Mouse (Mus musculus) heart, embryonic 10.5 days (tissue): ENCODE data around the gene Zbtb22. TPM values are rescaled to one million over a fixed set of nuclear protein-coding genes. Genes with fewer than 3 reads are reported as not detected.

Experiments
- DNase-seq: peaks from one replicate; pipeline ENCODE4 v3.0.0-alpha.2; 2017; ENCODE audit warnings: low spot score
- H3K27ac ChIP-seq: fragments of 300-500 bp; sonication (generic); 2 replicates; pipeline ENCODE4 v1.5.1; 2016; ENCODE audit warnings: mild to moderate bottlenecking
- H3K27me3 ChIP-seq: fragments of 300-500 bp; sonication (generic); 2 replicates; pipeline ENCODE4 v1.6.1; 2016; ENCODE audit warnings: mild to moderate bottlenecking; ENCODE audit not compliant: poor library complexity, insufficient read depth, severe bottlenecking
- H3K36me3 ChIP-seq: fragments of 300-500 bp; sonication (generic); 2 replicates; pipeline ENCODE4 v1.6.1; 2016; ENCODE audit warnings: mild to moderate bottlenecking, moderate library complexity
- H3K4me1 ChIP-seq: fragments of 300-500 bp; sonication (generic); 2 replicates; pipeline ENCODE4 v1.6.1; 2016; ENCODE audit warnings: mild to moderate bottlenecking
- H3K4me3 ChIP-seq: fragments of 300-500 bp; sonication (generic); 2 replicates; pipeline ENCODE4 v1.5.1; 2016; ENCODE audit warnings: mild to moderate bottlenecking, moderate library complexity
- H3K9me3 ChIP-seq: fragments of 300-500 bp; sonication (generic); 2 replicates; pipeline ENCODE4 v1.6.1; 2016; ENCODE audit warnings: mild to moderate bottlenecking, moderate library complexity
- WGBS: fragments of 180-500 bp; shearing (Covaris S2); methylation state at CpG from one replicate; pipeline ENCODE4 v1.1.7; 2016; 5-methylcytosine and 5-hydroxymethylcytosine counted together
- polyA plus RNA-seq: library from polyadenylated mRNA; unstranded; fragments of >200 nt; fragmentation: Nextera tagmentation; extraction: Ambion mirVana; gene quantifications from 2 replicates; pipeline ENCODE4 v1.2.1, GENCODE M21; 2016

Gene Zbtb22
- polyA plus RNA-seq, 1 experiment from 2014 or later: 17.3 TPM

GRCm38 (mm10) chr17:33909869-33910250 is 5.8 kb upstream of the Zbtb22 start:
- DNase-seq: no peak
- Histone ChIP-seq H3K4me1 (peaks cover 33% of the 10 kb centered on the region), H3K9me3 (no peaks in the 10 kb centered on the region), H3K4me3 (peak overlapping the region; percentile 90), H3K27ac (peak overlapping the region; percentile 91), H3K27me3 (no peaks in the 10 kb centered on the region), H3K36me3 (peaks cover 44% of the 10 kb centered on the region)
- WGBS: under 1% methylated on average over 14 of the region's 14 CpGs

DNA sequence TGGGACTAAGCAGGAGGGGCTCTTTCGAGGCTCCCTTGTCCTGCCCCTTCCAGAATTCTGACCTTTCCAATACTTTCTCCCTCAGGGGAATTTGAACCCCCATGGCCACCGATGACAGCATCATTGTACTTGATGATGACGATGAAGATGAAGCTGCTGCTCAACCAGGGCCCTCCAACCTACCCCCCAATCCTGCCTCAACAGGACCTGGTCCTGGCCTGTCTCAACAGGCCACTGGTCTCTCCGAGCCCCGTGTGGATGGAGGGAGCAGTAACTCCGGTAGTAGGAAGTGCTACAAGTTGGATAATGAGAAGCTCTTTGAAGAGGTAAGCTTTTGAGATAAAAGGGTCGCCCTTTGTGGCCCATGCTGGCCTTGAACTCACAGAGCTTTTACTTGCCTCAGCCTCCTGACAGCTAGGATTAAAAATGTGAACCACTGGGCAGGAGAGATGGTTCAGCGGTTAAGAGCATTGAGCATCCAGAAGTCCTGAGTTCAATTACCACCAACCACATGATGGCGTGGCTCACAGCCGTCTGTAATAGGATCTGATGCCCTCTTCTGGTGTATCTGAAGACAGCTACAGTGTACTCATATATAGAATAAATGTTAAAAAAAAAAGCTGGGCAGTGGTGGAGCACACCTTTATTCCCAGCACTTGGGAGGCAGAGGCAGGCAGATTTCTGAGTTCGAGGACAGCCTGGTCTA is 5.2 kb upstream of the Zbtb22 start:
- no peaks in the 10 kb centered on the region for H3K27me3 ChIP-seq
- H3K36me3 ChIP-seq: peaks cover 49% of the 10 kb centered on the region
- peak overlapping the region; percentile 91 for H3K27ac ChIP-seq
- no peaks in the 10 kb centered on the region for H3K9me3 ChIP-seq
- peak; percentile 55 for DNase-seq
- H3K4me3 ChIP-seq: peak overlapping the region; percentile 90
- peaks cover 38% of the 10 kb centered on the region for H3K4me1 ChIP-seq
- WGBS: 53% methylated on average over 11 of the region's 11 CpGs

- peak; percentile 68 for DNase-seq
- H3K4me3 ChIP-seq: no peak overlapping the region
- no peaks in the 10 kb centered on the region for H3K9me3 ChIP-seq
- WGBS: 91% methylated on average over 31 of the region's 31 CpGs
- peaks cover 49% of the 10 kb centered on the region for H3K36me3 ChIP-seq
- no peaks in the 10 kb centered on the region for H3K27me3 ChIP-seq
- H3K4me1 ChIP-seq: peaks cover 38% of the 10 kb centered on the region
- no peak overlapping the region for H3K27ac ChIP-seq
These were observed 4.5 kb upstream of the Zbtb22 start for GRCm38 (mm10) chr17:33911052-33911812.

- DNase-seq: peak; percentile 70
- peaks cover 42% of the 10 kb centered on the region for H3K4me1 ChIP-seq
- WGBS: 90% methylated on average over 28 of the region's 28 CpGs
- H3K4me3 ChIP-seq: no peak overlapping the region
- peaks cover 49% of the 10 kb centered on the region for H3K36me3 ChIP-seq
- no peaks in the 10 kb centered on the region for H3K9me3 ChIP-seq
- no peak overlapping the region for H3K27ac ChIP-seq
- H3K27me3 ChIP-seq: no peaks in the 10 kb centered on the region
These were observed 3.8 kb upstream of the Zbtb22 start for GRCm38 (mm10) chr17:33911813-33912414.

DNA sequence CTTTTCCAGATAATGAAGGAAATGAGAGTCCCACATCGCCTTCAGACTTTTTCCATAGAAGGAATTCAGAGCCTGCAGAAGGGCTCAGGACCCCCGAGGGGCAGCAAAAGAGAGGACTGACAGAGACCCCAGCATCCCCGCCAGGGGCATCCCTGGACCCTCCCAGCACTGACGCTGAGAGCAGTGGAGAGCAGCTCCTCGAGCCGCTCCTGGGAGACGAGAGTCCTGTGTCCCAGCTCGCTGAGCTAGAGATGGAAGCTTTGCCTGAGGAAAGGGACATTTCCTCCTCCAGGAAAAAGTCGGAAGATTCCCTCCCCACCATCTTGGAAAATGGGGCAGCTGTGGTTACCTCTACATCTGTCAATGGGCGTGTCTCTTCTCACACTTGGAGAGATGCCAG is 2.4 kb upstream of the Zbtb22 start:
- no peak overlapping the region for H3K4me3 ChIP-seq
- WGBS: 91% methylated on average over 10 of the region's 10 CpGs
- H3K9me3 ChIP-seq: no peaks in the 10 kb centered on the region
- no peak overlapping the region for H3K27ac ChIP-seq
- H3K36me3 ChIP-seq: peaks cover 63% of the 10 kb centered on the region
- H3K27me3 ChIP-seq: no peaks in the 10 kb centered on the region
- peaks cover 50% of the 10 kb centered on the region for H3K4me1 ChIP-seq
- no peak for DNase-seq

DNA sequence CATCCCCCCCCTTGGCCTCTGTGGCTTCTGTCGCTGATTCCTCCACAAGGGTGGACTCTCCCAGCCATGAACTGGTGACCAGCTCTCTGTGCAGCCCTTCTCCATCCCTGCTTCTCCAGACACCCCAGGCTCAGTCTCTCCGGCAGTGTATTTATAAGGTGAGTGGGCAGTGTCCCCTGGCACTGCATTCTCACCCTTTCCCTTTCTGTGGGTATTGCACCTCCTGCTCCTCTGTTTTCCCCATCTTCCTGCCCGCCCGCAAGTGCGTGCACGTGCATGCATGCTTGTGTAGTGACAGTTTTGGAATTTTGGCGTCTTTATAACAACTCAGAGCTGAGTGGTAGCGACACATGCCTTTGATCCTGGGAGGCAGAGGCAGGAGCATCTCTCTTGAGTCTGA is 1.8 kb upstream of the Zbtb22 start:
- peaks cover 67% of the 10 kb centered on the region for H3K36me3 ChIP-seq
- H3K9me3 ChIP-seq: no peaks in the 10 kb centered on the region
- H3K27ac ChIP-seq: no peak overlapping the region
- H3K27me3 ChIP-seq: no peaks in the 10 kb centered on the region
- peaks cover 51% of the 10 kb centered on the region for H3K4me1 ChIP-seq
- no peak overlapping the region for H3K4me3 ChIP-seq
- DNase-seq: no peak
- 88% methylated on average over 8 of the region's 8 CpGs for WGBS

GRCm38 (mm10) chr17:33914969-33915391 is 724 bp upstream of the Zbtb22 start:
- no peaks in the 10 kb centered on the region for H3K27me3 ChIP-seq
- WGBS: 73% methylated on average over 13 of the region's 13 CpGs
- peaks cover 67% of the 10 kb centered on the region for H3K36me3 ChIP-seq
- peak overlapping the region; percentile 81 for H3K4me3 ChIP-seq
- no peaks in the 10 kb centered on the region for H3K9me3 ChIP-seq
- peaks cover 59% of the 10 kb centered on the region for H3K4me1 ChIP-seq
- H3K27ac ChIP-seq: peak overlapping the region; percentile 97; the same call in 1 of the 2 replicates
- DNase-seq: no peak

DNA sequence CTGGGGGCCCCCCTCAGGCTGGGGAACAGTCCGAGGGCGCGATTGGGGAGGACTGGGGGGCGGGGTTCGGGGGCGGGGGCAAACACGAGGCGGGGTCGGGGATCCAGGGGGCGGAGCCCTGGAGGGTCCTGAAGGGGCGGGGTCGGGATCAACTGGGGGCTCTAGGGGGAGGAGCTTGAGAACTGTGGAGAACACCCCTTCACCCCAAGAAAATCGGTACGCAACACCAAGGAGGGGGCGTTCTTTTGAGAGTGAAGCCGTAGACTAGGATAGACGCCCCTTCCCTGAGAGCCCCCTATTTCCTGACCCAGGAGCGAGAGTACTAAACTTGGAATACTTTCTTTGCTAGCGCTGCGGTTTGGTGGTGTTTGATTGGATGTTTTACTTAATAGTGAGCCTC is 590 bp downstream of the Zbtb22 start:
- 2% methylated on average over 19 of the region's 20 CpGs for WGBS
- H3K27me3 ChIP-seq: no peaks in the 10 kb centered on the region
- peaks cover 56% of the 10 kb centered on the region for H3K36me3 ChIP-seq
- H3K4me3 ChIP-seq: peak overlapping the region; percentile 81
- peak overlapping the region; percentile 97 for H3K27ac ChIP-seq
- peaks cover 56% of the 10 kb centered on the region for H3K4me1 ChIP-seq
- DNase-seq: peak; percentile 89
- no peaks in the 10 kb centered on the region for H3K9me3 ChIP-seq

DNA sequence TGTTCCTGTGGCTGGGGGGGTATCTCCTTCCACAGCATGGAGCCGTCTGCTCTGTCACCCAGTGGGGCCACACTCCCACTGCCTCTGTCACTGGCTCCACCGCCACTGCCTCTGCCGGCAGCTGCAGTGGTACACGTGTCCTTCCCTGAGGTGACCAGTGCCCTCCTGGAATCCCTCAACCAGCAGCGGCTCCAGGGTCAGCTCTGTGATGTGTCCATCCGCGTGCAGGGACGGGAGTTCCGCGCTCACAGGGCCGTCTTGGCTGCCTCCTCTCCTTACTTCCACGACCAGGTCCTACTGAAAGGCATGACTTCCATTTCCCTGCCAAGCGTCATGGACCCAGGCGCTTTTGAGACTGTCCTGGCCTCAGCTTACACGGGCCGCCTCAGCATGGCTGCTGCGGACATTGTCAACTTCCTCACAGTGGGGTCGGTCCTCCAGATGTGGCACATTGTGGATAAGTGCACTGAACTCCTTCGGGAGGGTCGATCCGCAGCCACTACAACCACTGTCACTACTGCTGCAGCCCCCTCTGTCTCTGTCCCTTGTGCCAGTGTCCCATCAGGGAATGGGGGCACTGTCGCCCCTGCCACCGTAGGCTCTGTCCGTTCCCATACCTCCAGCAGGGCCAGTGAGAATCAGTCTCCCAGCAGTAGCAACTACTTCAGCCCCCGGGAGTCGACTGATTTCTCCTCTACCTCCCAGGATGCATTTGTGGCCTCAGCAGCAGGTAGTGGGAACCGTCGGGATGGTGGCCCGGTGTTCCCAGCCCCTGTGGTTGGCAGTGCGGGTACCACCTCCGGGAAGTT is 1.3 kb downstream of the Zbtb22 start:
- H3K36me3 ChIP-seq: peaks cover 49% of the 10 kb centered on the region
- 69% methylated on average over 31 of the region's 31 CpGs for WGBS
- H3K4me1 ChIP-seq: peaks cover 51% of the 10 kb centered on the region
- peak overlapping the region; percentile 81 for H3K4me3 ChIP-seq
- DNase-seq: no peak
- H3K27me3 ChIP-seq: no peaks in the 10 kb centered on the region
- H3K9me3 ChIP-seq: no peaks in the 10 kb centered on the region
- H3K27ac ChIP-seq: peak overlapping the region; percentile 52; the same call in 1 of the 2 replicates

- 85% methylated on average over 18 of the region's 18 CpGs for WGBS
These were observed 2.1 kb downstream of the Zbtb22 start for GRCm38 (mm10) chr17:33917656-33918292.

DNA sequence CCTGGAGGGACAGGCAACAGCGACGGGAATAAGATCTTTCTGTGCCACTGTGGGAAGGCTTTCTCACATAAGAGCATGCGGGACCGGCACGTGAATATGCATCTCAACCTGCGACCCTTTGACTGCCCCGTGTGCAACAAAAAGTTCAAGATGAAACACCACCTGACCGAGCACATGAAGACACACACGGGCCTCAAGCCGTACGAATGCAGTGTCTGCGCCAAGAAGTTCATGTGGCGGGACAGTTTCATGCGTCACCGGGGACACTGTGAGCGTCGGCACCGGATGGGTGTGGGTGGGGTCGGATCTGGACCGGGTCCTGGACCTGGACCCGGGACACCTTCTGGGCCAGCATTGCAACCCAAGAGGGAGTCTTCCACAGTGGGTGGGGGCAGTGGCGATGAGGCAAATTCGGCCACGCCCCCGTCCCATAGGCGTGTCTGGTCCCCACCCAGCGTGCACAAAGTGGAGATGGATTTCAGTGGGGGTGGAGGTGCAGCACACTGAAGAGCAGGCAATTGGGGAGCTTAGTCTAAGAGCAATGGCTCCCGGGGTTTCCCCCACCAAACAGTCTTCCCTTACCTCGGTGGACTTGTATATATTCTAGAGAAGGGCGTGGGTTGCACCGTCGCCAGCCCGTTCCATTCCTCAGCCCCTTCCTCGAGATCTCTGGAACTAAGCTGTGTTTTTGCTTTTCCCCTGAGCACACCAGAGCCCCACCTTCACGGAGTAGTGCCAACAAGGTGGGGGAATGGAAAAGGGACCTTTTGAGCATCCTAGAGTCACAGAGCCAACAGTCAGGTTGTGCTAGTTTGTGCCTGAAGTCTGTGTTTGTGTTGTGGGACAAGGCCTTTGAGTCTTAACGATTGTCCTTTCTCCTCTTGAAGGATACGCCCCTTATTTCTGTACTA is 2.8 kb downstream of the Zbtb22 start:
- DNase-seq: no peak
- Histone ChIP-seq H3K9me3 (no peaks in the 10 kb centered on the region), H3K4me1 (peaks cover 47% of the 10 kb centered on the region), H3K4me3 (peak overlapping the region; percentile 82), H3K27me3 (no peaks in the 10 kb centered on the region), H3K36me3 (peaks cover 35% of the 10 kb centered on the region), H3K27ac (peak overlapping the region; percentile 83; the same call in 1 of the 2 replicates)
- 52% methylated on average over 37 of the region's 37 CpGs for WGBS

More at GRCm38 (mm10) chr17:33917656-33918292, 2.1 kb downstream of the Zbtb22 start:
- peaks cover 47% of the 10 kb centered on the region for H3K4me1 ChIP-seq
- no peaks in the 10 kb centered on the region for H3K27me3 ChIP-seq
- peak overlapping the region; percentile 52 for H3K27ac ChIP-seq
- H3K9me3 ChIP-seq: no peaks in the 10 kb centered on the region
- peak overlapping the region; percentile 81; the same call in 1 of the 2 replicates for H3K4me3 ChIP-seq
- DNase-seq: no peak
- H3K36me3 ChIP-seq: peaks cover 42% of the 10 kb centered on the region
